ENCODE assay signal across 10 mouse cellular contexts in genomic region chr8:26353476-26353875, GRCm38 (mm10).
DNase-seq lines count a peak whose midpoint lies in the region; ATAC-seq and TF ChIP-seq lines count a peak whose summit lies in the region.
"Had no signal": no experiment of that assay in that cellular context is flagged by ENCODE, and none has a peak within 500 bp of the region (broad histone marks: within the 10 kb centered on the region; RNA-seq: fewer than 3 reads in every experiment).

No protein-coding gene starts in this region.

- no peak for TF ChIP-seq POLR2A in kidney, adult 2 months (IDR thresholded peaks at IDR 0.05; ENCODE audit: low read depth, low read length)

- TF ChIP-seq CTCF in kidney, adult 2 months (conservative IDR thresholded peaks at IDR 0.05; ENCODE audit: insufficient read depth, insufficient read length, low read depth, low read length) = no peak
- TF ChIP-seq CTCF in lung, postnatal 0 days (IDR thresholded peaks at IDR 0.05) = no peak

- no peak overlapping the region for H3K4me2 ChIP-seq in embryonic facial prominence, embryonic 15.5 days (replicated peaks)
- no peak overlapping the region for H3K4me2 ChIP-seq in heart, embryonic 11.5 days
- H3K4me2 ChIP-seq in lung, postnatal 0 days (replicated peaks; ENCODE audit: low read depth, low read length) = no peak overlapping the region
- H3K4me2 ChIP-seq: midbrain, embryonic 11.5 days had no signal

- no peak overlapping the region for H3K4me3 ChIP-seq in embryonic facial prominence, embryonic 15.5 days (replicated peaks)
- no peak overlapping the region for H3K4me3 ChIP-seq in heart, embryonic 11.5 days (ENCODE audit: low read depth, low read length)
- no peak overlapping the region for H3K4me3 ChIP-seq in kidney, adult 2 months (ENCODE audit: insufficient read depth, low read depth, low read length)
- no peak overlapping the region for H3K4me3 ChIP-seq in lung, postnatal 0 days (ENCODE audit: low read depth, low read length)
- H3K4me3 ChIP-seq: left cerebral cortex, adult 2 months had no signal

- no peaks in the 10 kb centered on the region for H3K27me3 ChIP-seq in embryonic facial prominence, embryonic 15.5 days
- no peaks in the 10 kb centered on the region for H3K27me3 ChIP-seq in heart, embryonic 11.5 days (ENCODE audit: control insufficient read depth, insufficient read depth, low read length)
- H3K27me3 ChIP-seq in kidney, adult 2 months (replicated peaks; ENCODE audit: control insufficient read depth, insufficient read depth, low read length) = no peaks in the 10 kb centered on the region
- H3K27me3 ChIP-seq in lung, postnatal 0 days (replicated peaks; ENCODE audit: insufficient read depth, low read length) = no peaks in the 10 kb centered on the region

- no peak overlapping the region for H3K9ac ChIP-seq in embryonic facial prominence, embryonic 15.5 days
- no peak overlapping the region for H3K9ac ChIP-seq in heart, embryonic 11.5 days (ENCODE audit: low read depth, low read length)
- no peak overlapping the region for H3K9ac ChIP-seq in lung, postnatal 0 days (replicated peaks; ENCODE audit: low read depth)

- peaks cover 22% of the 10 kb centered on the region for H3K4me1 ChIP-seq in embryonic facial prominence, embryonic 15.5 days
- H3K4me1 ChIP-seq in heart, embryonic 11.5 days (ENCODE audit: control insufficient read depth, insufficient read depth, low read length) = peaks cover 16% of the 10 kb centered on the region
- H3K4me1 ChIP-seq in kidney, adult 2 months (ENCODE audit: control insufficient read depth, insufficient read depth, low read length) = peaks cover 2% of the 10 kb centered on the region; the same call in 1 of the 2 replicates
- no peaks in the 10 kb centered on the region for H3K4me1 ChIP-seq in lung, postnatal 0 days (ENCODE audit: insufficient read depth, low read depth, low read length)

- WGBS in embryonic facial prominence, embryonic 15.5 days = 61% methylated on average over 3 of the region's 3 CpGs
- 52% methylated on average over 3 of the region's 3 CpGs for WGBS in heart, embryonic 11.5 days (ENCODE audit: insufficient replicate concordance)
- WGBS in kidney, adult 2 months = 39% methylated on average over 3 of the region's 3 CpGs
- WGBS in lung, postnatal 0 days = 38% methylated on average over 3 of the region's 3 CpGs

- DNase-seq in kidney, adult 2 months = peak; percentile 54
- peak; percentile 78 for DNase-seq in lung, postnatal 0 days (ENCODE audit: low spot score)
- no peak for DNase-seq in thymus, adult 18-20 months
- DNase-seq in thymus, postnatal 14 days = no peak
- no peak for DNase-seq in embryo, embryonic 11 days

- peak overlapping the region; percentile 96 for H3K27ac ChIP-seq in embryonic facial prominence, embryonic 15.5 days (replicated peaks)
- H3K27ac ChIP-seq in heart, embryonic 11.5 days (ENCODE audit: low read depth, low read length) = peak overlapping the region; percentile 88
- peak overlapping the region; percentile 89 for H3K27ac ChIP-seq in kidney, adult 2 months (ENCODE audit: insufficient read depth, low read depth, low read length)
- H3K27ac ChIP-seq in lung, postnatal 0 days (ENCODE audit: low read length) = peak overlapping the region; percentile 75
- H3K27ac ChIP-seq: left cerebral cortex, adult 2 months had no signal

- TF ChIP-seq EP300 in lung, postnatal 0 days (IDR thresholded peaks at IDR 0.05) = peak; percentile 44; the same call in 1 of the 2 replicates

- ATAC-seq in embryonic facial prominence, embryonic 15.5 days (ENCODE audit: insufficient number of reproducible peaks, low FRiP score, low TSS enrichment, low read depth) = no peak
- ATAC-seq in heart, embryonic 11.5 days (replicated peaks; ENCODE audit: insufficient number of reproducible peaks, low FRiP score, low TSS enrichment) = no peak
- peak; percentile 9; the same call in 1 of the 2 replicates for ATAC-seq in lung, postnatal 0 days

- H3K9me3 ChIP-seq in embryonic facial prominence, embryonic 15.5 days (replicated peaks) = no peaks in the 10 kb centered on the region
- no peaks in the 10 kb centered on the region for H3K9me3 ChIP-seq in heart, embryonic 11.5 days (replicated peaks; ENCODE audit: control insufficient read depth, low read length)
- H3K9me3 ChIP-seq in lung, postnatal 0 days (ENCODE audit: low read length) = no peaks in the 10 kb centered on the region
- H3K9me3 ChIP-seq: G1E had no signal

- no peaks in the 10 kb centered on the region for H3K36me3 ChIP-seq in embryonic facial prominence, embryonic 15.5 days
- no peaks in the 10 kb centered on the region for H3K36me3 ChIP-seq in heart, embryonic 11.5 days (ENCODE audit: control insufficient read depth, insufficient read depth, low read length)
- no peaks in the 10 kb centered on the region for H3K36me3 ChIP-seq in kidney, adult 2 months (ENCODE audit: control insufficient read depth, insufficient read depth, low read length)
- H3K36me3 ChIP-seq in lung, postnatal 0 days (ENCODE audit: insufficient read depth, low read length) = no peaks in the 10 kb centered on the region
- H3K36me3 ChIP-seq: G1E had no signal

Comparison
In these comparisons a context has a peak if more than half of its experiments do, and no peak if none do; other contexts are left out.
1. DNase-seq: peak in kidney, adult 2 months (single experiment) and lung, postnatal 0 days (single experiment); none in thymus, adult 18-20 months (0 of 2), thymus, postnatal 14 days (single experiment) and embryo, embryonic 11 days (single experiment).
2. Peak in every context shown above with its lines, with median percentiles within 50 percentile points of each other: H3K27ac ChIP-seq.